Mouse (Mus musculus): ENCODE measurements at regions not wholly inside any gene's neighbourhood (a gene's known extent, or its start where the extent isn't known, plus 50 kb on each side); places are given as distances from the start of the nearest gene placed in this dataset.

DNA sequence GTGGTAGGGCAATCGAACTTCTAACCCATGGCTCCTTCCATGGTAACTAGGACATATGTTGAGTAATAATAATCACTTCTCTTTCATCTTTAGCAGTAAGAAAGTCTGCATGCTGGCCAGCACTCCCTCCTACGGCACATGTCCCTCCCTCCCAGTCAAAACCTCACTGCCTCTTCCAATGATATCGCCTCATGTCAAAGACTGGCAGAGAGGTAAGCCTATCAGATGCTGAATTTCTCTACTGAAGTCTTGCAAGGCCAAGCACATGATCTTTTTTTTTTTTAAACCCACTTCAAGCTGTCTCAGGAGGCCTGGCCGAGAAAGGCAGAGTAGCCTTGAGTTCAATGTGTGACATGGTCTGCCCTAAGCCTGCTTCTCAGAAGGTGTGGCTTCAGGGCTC lies 115.5 kb downstream of the Cartpt start:
- TF ChIP-seq CTCF (IDR thresholded peaks at IDR 0.05; ENCODE audit: borderline replicate concordance, extremely low read depth, insufficient read depth, insufficient read length) = no peak
- TF ChIP-seq POLR2A (IDR thresholded peaks at IDR 0.05; ENCODE audit: borderline replicate concordance, extremely low read depth, insufficient read depth, insufficient read length, poor library complexity, severe bottlenecking) = no peak

Data from brain, embryonic 14.5 days (tissue).